Mouse (Mus musculus): ENCODE results near the gene Cacna1a. TPM values are rescaled to one million over a fixed set of nuclear protein-coding genes. Genes with fewer than 3 reads are reported as not detected.
A peak's percentile ranks its signal among the peaks of the same experiment; 100 is the strongest.

Cacna1a gene
- total RNA-seq, 2 experiments from 2014 or later = 5.2 to 8.4 TPM

DNA sequence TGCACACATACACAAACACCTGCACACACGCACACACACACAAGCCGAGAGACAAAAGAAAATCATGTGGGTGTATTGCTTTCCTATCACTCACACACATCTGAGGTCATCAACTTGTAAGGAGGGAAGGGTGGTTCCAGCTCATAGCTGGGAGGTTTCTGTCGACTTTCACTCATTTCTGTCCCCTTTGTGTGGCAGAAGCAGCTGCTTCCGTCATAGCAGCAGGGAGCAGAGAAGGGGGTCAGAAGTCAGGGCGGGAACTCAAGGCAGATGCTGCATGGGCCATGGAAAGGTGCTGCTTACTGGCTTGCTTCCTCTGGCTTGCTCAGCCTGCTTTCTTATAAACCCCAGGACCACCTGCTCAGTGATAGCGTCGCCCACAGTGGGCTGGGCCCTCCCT lies 154.2 kb downstream of the Cacna1a start:
- DNase-seq = no peak

GRCm38 (mm10) chr8:84545522-84545921 lies 157.3 kb downstream of the Cacna1a start:
- DNase-seq = no peak

GRCm38 (mm10) chr8:84552457-84552856 lies 164.2 kb downstream of the Cacna1a start:
- no peak for DNase-seq

GRCm38 (mm10) chr8:84553106-84553505 lies 164.9 kb downstream of the Cacna1a start:
- DNase-seq = no peak

DNA sequence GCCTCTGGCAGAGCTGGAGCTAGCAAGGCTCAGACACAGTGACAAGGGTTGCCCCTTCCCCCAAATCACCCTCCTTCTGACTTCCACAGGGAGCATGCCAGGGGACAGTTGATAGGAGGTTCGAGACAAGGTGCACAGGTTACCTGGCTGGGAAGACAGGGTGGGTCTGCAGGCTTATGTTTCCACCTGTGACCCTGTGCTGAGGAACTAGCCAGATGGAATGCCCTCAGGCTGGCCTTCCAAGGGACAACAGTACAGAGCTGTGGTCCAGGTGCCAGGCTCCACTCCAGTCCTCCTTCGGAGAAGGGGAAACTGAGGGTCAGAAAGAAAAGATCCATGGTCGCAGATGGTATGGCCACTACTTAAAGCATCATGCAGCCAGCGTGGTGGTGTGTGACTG lies 165.4 kb downstream of the Cacna1a start:
- no peak for DNase-seq

DNA sequence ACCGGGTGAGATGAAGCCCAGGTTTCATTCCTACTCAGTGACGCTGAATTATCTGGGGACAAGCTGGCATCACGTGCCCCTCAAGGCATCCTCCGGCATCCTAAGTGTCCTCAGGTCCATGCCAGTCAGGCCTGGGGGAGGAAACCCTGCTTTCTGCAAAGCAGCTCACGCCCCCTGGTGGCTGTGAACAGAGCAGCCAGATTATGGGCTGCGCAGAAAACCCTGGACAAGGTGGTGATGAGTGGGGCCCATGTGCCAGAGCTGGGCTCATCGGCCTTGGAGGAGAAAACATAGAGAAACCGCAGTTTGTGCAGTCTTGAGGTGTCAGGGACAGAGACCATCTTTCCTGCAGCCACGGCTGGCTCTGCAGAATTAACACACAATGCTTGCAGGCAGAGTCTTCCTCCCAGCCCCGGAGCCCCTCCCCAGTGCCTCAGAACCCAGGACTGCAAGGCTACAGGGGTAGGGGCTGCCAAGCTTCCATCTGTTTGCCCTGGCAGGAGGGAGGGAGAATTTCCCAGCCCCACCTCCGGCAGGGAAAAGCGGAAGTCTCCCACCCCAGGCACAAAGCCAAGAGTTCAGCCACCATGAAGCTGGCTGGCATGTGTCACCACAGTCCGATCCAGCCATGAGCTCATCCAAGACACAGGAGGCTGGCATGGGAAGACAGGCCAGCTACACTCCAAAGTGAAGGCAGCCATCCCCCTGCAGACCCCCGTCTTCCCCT lies 166.2 kb downstream of the Cacna1a start:
- peak; percentile 77 for DNase-seq

DNA sequence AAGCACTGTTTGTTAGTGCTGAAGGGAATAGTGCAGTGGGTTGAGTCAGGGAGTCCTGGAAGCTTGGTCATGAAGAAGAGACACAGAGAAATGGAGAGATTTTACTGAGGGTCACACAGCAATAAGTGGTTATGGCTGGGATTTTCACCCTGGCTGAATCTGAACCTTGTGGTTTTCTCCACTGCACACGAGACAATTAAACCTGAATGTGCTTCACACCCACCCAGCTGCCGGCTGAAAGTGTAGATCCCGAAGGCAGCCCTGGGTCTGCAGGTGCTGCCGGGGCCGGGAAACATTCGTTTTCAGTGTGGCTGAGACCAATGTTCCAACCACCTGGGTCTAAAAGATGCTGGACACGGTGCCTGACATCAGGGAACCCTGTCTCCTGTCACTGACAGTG lies 167.0 kb downstream of the Cacna1a start:
- DNase-seq = no peak

DNA sequence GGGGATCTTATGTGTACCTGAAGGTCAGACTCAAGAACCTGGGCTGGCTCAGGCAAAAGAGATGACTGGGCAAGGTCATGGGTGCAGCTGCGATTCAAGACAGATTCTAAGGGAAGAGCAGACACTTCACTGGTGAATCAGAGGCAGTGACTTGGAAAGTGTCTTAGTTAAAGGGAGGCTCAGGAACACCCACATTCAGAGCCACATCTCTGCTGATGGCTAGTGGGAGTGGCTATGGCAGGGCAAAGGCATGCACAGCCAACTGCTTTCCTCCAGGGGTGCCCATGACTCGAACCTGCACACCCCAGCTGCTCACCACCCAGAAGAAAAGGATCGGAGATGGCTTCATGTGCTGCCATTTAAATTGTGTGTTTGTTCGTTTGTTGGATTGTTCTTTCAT lies 169.7 kb downstream of the Cacna1a start:
- no peak for DNase-seq

DNA sequence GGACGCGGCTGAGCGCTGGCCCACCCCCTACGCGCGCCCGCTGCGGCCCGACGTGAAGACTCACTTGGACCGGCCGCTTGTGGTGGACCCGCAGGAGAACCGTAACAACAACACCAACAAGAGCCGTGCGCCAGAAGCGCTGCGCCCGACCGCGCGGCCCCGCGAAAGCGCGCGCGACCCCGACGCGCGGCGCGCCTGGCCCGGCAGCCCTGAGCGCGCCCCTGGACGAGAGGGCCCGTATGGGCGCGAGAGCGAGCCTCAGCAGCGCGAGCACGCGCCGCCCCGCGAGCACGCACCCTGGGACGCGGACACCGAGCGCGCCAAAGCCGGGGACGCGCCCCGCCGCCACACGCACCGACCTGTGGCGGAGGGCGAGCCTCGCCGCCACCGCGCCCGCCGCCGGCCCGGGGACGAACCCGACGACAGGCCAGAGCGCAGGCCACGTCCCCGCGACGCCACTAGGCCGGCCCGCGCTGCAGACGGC lies 170.9 kb downstream of the Cacna1a start:
- peak; percentile 18 for DNase-seq

DNA sequence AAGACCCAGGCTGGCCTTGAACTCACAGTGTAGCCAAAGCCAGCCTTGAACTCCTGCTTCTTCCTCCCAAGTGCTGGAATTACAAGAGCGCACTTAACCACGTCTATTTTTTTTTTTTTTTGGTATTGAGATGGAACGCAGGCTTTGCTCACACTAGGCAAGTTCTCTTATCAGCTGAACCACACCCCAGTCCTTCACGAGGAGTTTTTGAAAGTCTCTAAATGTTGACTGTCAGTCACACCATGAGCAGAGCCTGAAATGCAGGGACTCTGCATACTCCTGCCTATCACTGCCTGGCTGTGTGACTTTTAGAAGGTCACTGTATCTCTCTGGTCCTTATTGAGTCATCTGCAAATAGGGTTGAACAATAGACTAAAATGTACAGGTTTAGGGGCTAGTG lies 173.5 kb downstream of the Cacna1a start:
- DNase-seq = no peak

GRCm38 (mm10) chr8:84564042-84564441 lies 175.8 kb downstream of the Cacna1a start:
- DNase-seq = no peak

DNA sequence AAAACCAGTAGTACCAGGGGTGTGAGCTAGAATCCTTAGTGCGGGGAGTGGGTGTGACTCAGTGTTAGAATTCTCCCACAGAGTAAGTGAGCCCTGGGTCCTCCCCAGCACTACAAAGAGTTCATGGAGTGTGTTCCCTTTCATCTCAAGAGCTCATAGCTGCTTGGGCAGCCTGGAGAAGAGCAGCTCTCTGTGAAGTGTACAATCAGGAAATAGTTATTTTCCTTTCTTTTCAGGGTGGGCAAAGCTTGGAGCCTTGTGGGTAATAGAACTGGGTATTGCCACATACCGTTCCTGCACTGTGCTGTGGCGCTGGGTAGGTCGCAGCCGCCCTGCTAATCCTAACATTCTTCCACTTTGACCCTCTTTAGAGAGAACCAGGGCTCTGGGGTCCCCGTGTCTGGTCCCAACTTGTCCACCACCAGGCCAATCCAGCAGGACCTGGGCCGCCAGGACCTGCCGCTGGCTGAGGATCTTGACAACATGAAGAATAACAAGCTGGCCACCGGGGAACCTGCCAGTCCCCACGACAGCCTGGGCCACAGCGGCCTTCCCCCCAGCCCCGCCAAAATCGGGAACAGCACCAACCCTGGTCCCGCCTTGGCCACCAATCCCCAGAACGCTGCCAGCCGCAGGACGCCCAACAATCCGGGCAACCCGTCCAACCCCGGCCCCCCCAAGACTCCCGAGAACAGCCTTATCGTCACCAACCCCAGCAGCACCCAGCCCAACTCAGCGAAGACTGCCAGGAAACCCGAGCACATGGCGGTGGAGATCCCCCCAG lies 177.5 kb downstream of the Cacna1a start:
- no peak for DNase-seq

- DNase-seq = no peak
Observed at GRCm38 (mm10) chr8:84566816-84567413, 178.7 kb downstream of the Cacna1a start.

DNA sequence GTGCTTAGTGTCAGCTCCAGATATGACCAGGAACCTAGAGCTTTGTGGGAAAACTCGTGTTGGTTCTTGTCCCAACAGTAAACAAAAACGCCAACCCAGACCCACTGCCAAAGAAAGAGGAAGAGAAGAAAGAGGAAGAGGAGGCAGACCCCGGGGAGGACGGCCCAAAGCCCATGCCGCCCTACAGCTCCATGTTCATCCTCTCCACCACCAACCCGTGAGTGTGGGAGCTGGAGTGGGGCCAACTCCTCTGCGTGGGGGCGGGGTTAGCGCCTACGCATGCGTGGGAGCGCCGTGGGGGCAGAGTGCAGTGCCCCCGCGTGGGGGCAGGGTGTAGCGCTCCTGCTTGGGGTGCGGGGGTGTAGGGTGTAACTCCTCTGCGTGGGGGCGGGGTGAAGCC lies 179.3 kb downstream of the Cacna1a start:
- DNase-seq = no peak

DNA sequence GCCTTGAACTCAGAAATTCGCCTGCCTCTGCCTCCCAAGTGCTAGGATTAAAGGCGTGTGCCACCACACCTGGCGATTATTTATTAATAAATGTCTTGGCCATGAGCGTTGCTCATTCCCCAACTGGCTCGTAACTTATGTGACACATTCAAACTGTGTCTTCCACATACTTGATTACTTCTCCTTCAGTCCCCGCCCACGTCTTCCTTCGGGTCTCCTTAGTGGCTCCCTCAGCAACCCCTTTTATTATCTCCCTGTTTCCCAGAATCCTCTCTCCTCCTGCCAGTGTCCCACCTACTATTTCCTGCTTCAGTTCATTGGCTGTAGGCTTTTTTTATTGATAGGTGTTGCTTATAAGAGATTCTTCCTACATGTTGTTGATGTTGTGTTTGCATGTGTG lies 180.5 kb downstream of the Cacna1a start:
- no peak for DNase-seq

DNA sequence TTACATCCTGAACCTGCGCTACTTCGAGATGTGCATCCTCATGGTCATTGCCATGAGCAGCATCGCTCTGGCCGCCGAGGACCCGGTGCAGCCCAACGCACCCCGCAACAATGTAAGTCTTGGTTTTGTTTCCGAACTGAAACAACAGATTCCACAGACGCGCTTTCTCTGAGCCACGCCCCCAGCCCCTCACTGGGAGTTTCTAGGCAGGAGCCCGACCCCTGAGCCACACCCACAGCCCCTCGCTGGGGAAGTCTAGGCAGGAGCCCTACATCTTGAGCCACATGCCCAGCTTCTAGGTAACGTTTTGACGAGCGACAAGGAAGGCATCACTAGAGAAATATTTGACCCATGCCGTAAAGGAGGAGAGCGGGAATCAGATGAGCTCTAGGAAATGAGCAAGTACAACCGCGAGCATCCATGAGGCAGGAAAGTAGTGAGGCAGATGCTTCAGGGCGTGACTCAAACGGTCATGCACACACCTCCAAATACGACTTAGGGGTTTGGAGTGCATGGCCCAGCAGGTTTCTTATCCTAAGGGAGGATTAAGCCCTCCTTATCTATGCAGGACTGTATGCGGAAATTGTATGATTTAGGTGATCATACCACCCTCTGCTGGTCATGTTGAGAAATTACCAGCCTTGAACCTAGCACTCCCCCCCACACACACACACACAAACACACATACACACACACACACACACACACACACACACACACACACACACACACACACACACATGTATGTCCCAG lies 181.9 kb downstream of the Cacna1a start:
- DNase-seq = no peak

DNA sequence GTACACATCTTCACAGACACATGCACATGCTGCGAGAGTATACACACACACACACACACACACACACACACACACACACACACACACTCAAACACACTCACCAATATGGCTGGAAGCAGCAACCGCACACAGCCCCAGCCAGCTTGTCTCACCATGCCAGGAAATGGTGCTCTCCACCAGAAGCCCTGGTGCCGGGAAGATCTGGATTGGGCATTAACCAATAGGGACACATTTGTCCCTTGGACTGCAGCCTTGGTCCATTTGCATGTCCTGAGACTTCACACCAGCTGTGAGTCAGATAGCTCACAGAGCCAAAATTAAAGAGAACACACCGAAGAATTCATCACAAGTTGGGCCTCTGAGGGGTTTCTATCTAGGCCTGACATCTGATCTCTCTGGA lies 189.2 kb downstream of the Cacna1a start:
- no peak for DNase-seq

DNA sequence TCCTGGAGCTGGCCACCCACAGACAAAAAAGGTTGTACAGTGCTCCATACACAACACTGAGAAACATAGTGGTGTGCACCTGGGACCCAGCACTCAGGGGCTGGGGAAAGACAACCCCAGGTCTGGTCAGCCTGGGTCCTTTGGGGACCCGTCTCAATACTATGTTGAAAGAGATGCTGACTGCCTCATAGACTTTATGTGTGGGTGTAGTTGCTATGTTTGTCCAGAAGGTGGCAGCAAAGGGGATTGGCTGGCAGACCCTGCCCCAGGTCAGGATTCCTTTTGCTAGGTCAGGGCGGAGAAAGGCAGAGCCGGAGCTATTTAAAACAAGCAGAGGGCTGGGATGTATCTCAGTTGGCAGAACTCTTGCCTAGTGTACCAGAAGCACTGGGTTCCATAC lies 191.4 kb downstream of the Cacna1a start:
- peak; percentile 47 for DNase-seq

- no peak for DNase-seq
Observed at GRCm38 (mm10) chr8:84585311-84585710, 197.1 kb downstream of the Cacna1a start.

GRCm38 (mm10) chr8:84586221-84586620 lies 198.0 kb downstream of the Cacna1a start:
- no peak for DNase-seq

GRCm38 (mm10) chr8:84588498-84588897 lies 200.3 kb downstream of the Cacna1a start:
- no peak for DNase-seq

DNA sequence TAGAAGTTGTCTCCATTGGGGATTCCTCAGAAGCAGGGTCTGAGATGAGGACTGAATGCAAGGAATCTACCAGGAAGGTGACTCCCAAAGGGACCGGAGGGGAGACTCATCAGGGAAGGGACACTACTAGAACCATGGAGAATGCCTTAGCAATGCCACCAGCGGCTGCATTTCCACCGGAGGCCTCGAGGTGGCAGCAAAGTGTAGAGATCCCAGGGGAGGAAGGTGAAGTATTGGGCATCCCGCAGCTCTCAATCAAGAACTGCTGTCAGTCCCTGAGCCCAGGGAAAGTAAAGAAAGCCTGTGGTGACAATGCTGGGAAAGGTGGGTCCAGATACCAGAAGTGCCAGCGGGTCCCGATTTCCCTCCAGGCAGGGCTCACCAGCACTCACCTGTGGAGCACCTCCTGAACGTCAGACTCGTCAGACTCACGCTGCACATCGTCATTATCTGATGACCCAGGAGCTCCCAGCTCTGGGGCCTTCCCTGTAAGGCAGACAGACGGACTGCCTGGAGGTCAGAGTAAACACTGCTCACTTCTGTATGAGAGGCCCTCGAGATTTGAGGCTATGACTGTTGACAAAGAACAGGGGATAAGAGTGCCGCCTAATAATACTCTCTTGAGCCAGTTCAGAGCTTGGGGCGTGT lies 203.9 kb downstream of the Cacna1a start:
- peak; percentile 78 for DNase-seq
